Mouse (Mus musculus): Measurements from ENCODE around the gene Cisd1. TPM values are rescaled to one million over a fixed set of nuclear protein-coding genes. Genes with fewer than 3 reads are reported as not detected.
"Not testable (repeated sequence)": the region's sequence is repeated elsewhere in the genome, so short reads cannot be mapped to it uniquely, and the experiment has no call there.

Gene Cisd1
- total RNA-seq (2021) = 10 to 100 TPM; 78.0 to 93.6 TPM
- long read RNA-seq, experiment 1, transcript Cisd1-201 (3 exons, 1,084 nt) = major isoform, 89 of 90 reads
- long read RNA-seq, experiment 1, partial matches to known transcripts = 0 of 90 reads
- long read RNA-seq, experiment 1, other reads (novel, unspliced or antisense) = 1 of 90 reads
- long read RNA-seq, experiment 2, transcript Cisd1-201 (3 exons, 1,084 nt) = major isoform, 108 of 111 reads
- long read RNA-seq, experiment 2, partial matches to known transcripts = 2 of 111 reads
- long read RNA-seq, experiment 2, other reads (novel, unspliced or antisense) = 1 of 111 reads

- DNase-seq = peak; percentile 95
Observed at GRCm38 (mm10) chr10:71344579-71345143, at the start of gene Cisd1. Gene Cisd1 (minus strand): TSS chr10:71344954.

- no peak for DNase-seq
Observed at GRCm38 (mm10) chr10:71389311-71389710, 44.6 kb upstream of the Cisd1 start.

GRCm38 (mm10) chr10:71384159-71385044 is 39.6 kb upstream of the Cisd1 start:
- DNase-seq = no peak

- DNase-seq = not testable (repeated sequence)
Observed at GRCm38 (mm10) chr10:71383552-71383924, 38.8 kb upstream of the Cisd1 start.

GRCm38 (mm10) chr10:71382858-71383551 is 38.3 kb upstream of the Cisd1 start:
- DNase-seq = no peak

DNA sequence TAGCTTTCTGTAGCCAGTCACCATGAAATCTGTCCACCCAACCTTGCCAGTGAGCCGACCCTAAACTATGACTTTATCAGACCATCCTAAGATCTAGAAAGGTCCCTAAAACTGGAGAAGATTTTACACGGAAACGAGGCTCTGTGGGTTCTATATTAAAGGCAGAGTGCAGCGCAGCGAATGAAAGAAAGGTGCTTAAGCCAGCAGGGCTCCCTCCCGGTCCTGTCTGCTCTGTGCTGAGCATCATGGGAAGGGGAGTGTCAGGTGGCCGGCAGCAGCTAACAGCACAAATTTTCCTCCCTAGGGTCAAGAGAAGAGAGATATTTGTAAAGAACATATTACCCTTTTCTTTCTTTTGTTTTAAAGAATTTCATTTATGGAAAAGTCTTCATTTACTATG is 37.4 kb upstream of the Cisd1 start:
- no peak for DNase-seq

- DNase-seq = no peak
Observed at GRCm38 (mm10) chr10:71381471-71382033, 36.8 kb upstream of the Cisd1 start.

DNA sequence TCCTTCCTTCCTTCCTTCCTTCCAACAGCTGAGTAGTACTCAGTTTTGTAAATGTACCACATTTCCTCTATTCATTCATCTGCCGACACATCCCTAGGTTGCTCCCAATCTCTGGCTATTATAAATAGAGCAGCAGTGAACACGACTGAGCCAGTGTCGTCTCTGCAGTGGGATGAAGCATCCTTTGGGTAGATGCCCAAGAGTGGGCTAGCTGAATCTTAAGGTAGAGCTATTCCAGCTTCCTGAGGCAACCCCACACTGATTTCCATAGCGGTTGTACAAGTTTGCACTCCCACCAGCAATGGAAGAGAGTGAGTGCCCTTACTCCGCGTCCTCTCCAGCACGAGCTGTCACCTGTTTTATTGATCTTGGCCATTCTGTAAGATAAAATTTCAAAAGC is 35.7 kb upstream of the Cisd1 start:
- DNase-seq = no peak

DNA sequence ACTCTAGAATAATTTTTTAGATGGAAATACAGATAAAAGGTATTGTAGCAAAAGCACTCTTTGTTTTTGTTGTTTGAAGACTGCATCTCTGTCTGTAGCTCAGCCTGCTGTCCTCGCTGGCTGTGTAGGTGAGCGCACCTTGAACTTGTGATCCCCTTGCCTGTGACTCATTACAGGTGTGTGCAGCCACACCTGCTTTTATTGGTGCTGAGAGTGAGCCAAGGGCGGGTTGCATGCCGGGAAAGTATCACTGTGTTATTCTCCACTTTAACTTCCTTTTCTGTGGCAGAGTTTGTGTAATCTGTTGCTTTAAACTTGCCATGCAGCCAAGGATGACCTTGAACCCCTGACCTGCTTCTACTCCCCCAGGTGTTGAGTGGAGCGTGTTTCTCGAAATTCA is 31.3 kb upstream of the Cisd1 start:
- no peak for DNase-seq

GRCm38 (mm10) chr10:71373706-71374105 is 29.0 kb upstream of the Cisd1 start:
- no peak for DNase-seq

GRCm38 (mm10) chr10:71371881-71372280 is 27.1 kb upstream of the Cisd1 start:
- DNase-seq = no peak

DNA sequence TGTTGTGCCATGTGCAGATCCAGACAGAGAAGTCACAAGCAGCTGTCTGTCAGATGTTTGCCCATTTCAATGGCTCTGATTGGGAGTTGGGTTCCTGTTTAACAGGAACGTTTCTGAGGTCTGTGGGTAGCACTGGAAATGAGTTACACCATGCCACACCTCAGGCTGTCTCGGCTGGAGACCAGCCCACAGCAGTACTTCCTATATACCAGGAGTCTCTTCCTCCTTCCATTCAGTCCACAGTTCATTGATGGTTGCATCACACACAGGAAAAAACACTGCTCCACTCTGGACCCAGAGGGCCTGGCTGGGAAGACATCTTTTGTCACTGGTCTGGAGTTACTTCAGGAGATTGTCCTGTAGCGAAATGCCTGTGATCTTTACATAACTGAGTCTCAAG is 24.7 kb upstream of the Cisd1 start:
- DNase-seq = no peak

- DNase-seq = no peak
Observed at GRCm38 (mm10) chr10:71368128-71368940, 23.6 kb upstream of the Cisd1 start.

DNA sequence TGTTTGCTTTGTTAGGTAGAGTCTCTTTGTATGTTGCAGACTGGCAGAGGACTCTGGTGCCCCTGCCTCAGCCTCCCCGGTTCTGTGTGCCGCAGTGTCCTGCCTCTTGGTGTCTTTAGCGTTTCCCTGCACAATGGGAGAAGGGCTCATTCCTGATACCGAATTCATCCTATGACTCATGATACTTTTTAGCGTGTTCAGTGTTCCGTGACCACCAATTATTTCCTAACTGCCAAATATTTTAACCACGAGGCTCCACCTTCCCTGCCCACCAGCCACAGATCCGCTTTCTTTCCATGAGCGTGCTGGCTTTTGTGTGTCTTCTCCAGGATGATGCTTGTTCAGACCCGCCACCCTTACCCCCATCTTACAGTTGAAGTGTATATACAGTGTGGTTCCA is 19.1 kb upstream of the Cisd1 start:
- no peak for DNase-seq

GRCm38 (mm10) chr10:71363440-71363839 is 18.7 kb upstream of the Cisd1 start:
- no peak for DNase-seq

DNA sequence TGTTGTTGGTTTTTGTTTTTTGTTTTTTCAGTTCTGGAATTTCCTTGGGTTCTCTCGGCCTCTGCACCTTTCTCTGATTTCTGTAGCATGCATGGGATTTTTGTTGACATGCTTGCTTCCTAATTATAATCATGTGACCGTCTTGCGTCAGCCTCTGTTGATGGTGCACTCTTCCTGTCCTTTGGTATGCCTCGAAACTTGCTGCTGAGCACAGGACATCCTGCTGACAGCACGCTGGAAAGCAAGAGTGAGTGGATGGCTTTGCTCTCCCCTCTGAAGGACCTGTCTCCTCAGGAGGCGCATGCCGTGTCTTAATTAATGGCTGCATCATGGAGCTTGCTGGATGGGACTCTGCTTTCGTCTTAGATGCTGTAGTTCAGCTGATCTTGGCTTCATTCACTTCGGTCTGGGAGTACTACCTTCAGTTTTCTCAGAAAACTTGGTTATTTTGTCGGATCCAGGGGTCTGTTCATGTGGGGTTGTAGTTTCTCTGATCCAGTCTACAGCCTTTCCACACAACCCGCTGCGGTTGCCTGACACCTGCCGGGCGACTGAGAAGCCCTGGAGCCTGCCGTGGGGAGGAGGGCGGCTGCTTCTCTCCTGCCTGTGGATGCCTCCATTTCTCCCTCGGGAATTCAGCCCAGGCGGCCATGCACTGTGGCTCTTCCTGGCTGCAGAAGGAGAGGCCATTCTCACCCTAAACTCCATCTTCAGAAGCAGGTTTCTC is 17.2 kb upstream of the Cisd1 start:
- DNase-seq = no peak

- no peak for DNase-seq
Observed at GRCm38 (mm10) chr10:71361044-71361443, 16.3 kb upstream of the Cisd1 start.

DNA sequence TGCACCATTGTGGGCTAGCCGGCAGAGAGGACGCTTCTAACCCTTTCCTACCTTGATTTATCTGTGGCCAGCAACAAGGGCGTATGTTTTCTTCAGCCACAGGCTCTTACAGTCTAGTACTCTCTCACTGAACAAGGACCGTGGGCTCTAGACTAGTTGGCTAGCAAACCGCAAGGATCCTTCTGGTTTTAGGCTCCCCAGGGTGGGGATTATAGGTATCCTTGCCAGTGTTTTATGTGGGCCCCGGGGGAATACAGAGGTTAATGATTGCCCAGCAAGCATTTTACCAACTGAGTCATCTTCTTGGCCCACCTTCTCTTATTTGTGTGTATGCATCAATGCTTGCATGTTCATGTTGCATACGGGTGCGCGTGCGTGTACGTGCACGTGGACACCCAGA is 10.2 kb upstream of the Cisd1 start:
- no peak for DNase-seq

DNA sequence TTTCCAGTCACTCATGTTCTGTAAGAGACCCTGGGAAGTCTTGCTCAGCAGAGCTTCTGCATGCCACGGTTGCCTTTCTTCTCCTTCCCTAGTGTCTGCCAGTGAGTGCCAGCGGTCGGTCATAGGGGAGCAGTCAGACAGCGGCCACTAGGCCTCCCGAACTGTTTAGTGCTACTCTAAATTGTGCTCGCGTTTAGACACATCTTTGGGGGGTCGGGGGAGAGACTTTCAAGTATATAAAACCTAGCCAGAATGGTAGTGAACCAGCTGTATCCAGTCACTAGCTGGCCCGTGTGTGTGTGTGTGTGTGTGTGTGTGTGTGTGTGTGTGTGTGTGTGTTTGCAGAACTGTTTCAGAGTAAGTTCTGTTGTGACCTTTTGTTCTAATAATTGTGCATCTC is 9.1 kb upstream of the Cisd1 start:
- DNase-seq = no peak

DNA sequence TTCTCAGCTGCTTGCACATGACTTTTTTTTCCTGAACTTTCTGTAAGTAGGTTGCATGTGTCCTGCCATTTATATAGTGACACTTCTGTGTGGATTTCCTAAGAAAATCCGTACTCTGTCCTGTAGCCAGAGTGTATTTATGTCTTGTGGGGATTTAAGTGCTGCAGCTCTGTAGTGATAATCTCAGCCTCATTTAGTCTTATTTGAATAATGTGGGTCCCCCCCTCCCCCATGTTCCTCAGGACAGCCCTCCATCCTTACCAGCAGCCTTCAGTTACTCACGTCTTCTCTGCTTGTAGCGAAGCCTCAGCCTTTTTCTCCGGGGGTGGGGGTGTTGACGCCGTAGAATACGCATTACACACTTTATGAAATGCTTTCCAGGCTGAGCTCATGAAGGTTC is 6.5 kb upstream of the Cisd1 start:
- no peak for DNase-seq

- no peak for DNase-seq
Observed at GRCm38 (mm10) chr10:71349290-71349689, 4.5 kb upstream of the Cisd1 start.
